Mouse (Mus musculus): ENCODE results near the gene Zfp870.

Zfp870 gene

GRCm38 (mm10) chr17:32891239-32892180, at the start of gene Zfp870:
Gene Zfp870 (minus strand): TSS chr17:32891642.
- peak; percentile 89 to 98 for DNase-seq (ENCODE audit: inconsistent age in 2 of 2, low spot score in 1 of 2)

GRCm38 (mm10) chr17:32939831-32940230, 48.4 kb upstream of the Zfp870 start:
- DNase-seq (ENCODE audit: inconsistent age in 2 of 2, low spot score in 1 of 2): peak; percentile 49 to 70

- no peak for DNase-seq (ENCODE audit: inconsistent age in 2 of 2, low spot score in 1 of 2)
These were observed 36.4 kb upstream of the Zfp870 start for GRCm38 (mm10) chr17:32927803-32928202.

- peak; percentile 86 to 89 for DNase-seq (ENCODE audit: inconsistent age in 2 of 2, low spot score in 1 of 2)
These were observed 33.3 kb upstream of the Zfp870 start for GRCm38 (mm10) chr17:32924658-32925312.

GRCm38 (mm10) chr17:32923681-32924080, 32.2 kb upstream of the Zfp870 start:
- DNase-seq (ENCODE audit: inconsistent age in 2 of 2, low spot score in 1 of 2): no peak

- DNase-seq (ENCODE audit: inconsistent age in 2 of 2, low spot score in 1 of 2): no peak
These were observed 27.7 kb upstream of the Zfp870 start for GRCm38 (mm10) chr17:32919123-32919522.

GRCm38 (mm10) chr17:32917131-32917530, 25.7 kb upstream of the Zfp870 start, which contains the start of gene Cyp4f14:
Gene Cyp4f14 (minus strand): TSS chr17:32917342.
- DNase-seq (ENCODE audit: inconsistent age in 2 of 2, low spot score in 1 of 2): peak; percentile 90 to 94

- DNase-seq (ENCODE audit: inconsistent age in 2 of 2, low spot score in 1 of 2): no peak
These were observed 24.6 kb upstream of the Zfp870 start for GRCm38 (mm10) chr17:32916075-32916474.

GRCm38 (mm10) chr17:32906172-32906571, 14.7 kb upstream of the Zfp870 start:
- DNase-seq (ENCODE audit: inconsistent age in 2 of 2, low spot score in 1 of 2): no peak

- DNase-seq (ENCODE audit: inconsistent age in 2 of 2, low spot score in 1 of 2): peak; percentile 52 to 84
These were observed 13.8 kb upstream of the Zfp870 start for GRCm38 (mm10) chr17:32905239-32905638.

GRCm38 (mm10) chr17:32904414-32904813, 13.0 kb upstream of the Zfp870 start:
- peak in 1 of 2 experiments; percentile 41 for DNase-seq (ENCODE audit: inconsistent age in 2 of 2, low spot score in 1 of 2)

- no peak for DNase-seq (ENCODE audit: inconsistent age in 2 of 2, low spot score in 1 of 2)
These were observed 10.5 kb upstream of the Zfp870 start for GRCm38 (mm10) chr17:32901751-32902525.

GRCm38 (mm10) chr17:32895421-32895820, 4.0 kb upstream of the Zfp870 start:
- DNase-seq (ENCODE audit: inconsistent age in 2 of 2, low spot score in 1 of 2): no peak

- DNase-seq (ENCODE audit: inconsistent age in 2 of 2, low spot score in 1 of 2): no peak
These were observed 2.5 kb upstream of the Zfp870 start for GRCm38 (mm10) chr17:32893901-32894300.

GRCm38 (mm10) chr17:32890852-32891238, 597 bp downstream of the Zfp870 start:
- DNase-seq (ENCODE audit: inconsistent age in 2 of 2, low spot score in 1 of 2): no peak

- peak in 1 of 2 experiments; percentile 62 for DNase-seq (ENCODE audit: inconsistent age in 2 of 2, low spot score in 1 of 2)
These were observed 1.8 kb downstream of the Zfp870 start for GRCm38 (mm10) chr17:32889611-32890010.

- no peak for DNase-seq (ENCODE audit: inconsistent age in 2 of 2, low spot score in 1 of 2)
These were observed 10.9 kb downstream of the Zfp870 start for GRCm38 (mm10) chr17:32880320-32881218.

- no peak for DNase-seq (ENCODE audit: inconsistent age in 2 of 2, low spot score in 1 of 2)
These were observed 12.7 kb downstream of the Zfp870 start for GRCm38 (mm10) chr17:32878773-32879172.

GRCm38 (mm10) chr17:32877471-32878171, 13.8 kb downstream of the Zfp870 start:
- no peak for DNase-seq (ENCODE audit: inconsistent age in 2 of 2, low spot score in 1 of 2)
